Mouse (Mus musculus): ENCODE results near the gene Frmd3. TPM values are rescaled to one million over a fixed set of nuclear protein-coding genes. Genes with fewer than 3 reads are reported as not detected.

Frmd3 gene
- polyA plus RNA-seq, 1 experiment from 2014 or later, result 6.5 TPM

- Histone ChIP-seq H3K9ac (ENCODE audit: low read depth, low read length) (no peak overlapping the region), H3K4me3 (ENCODE audit: low read depth, low read length) (no peak overlapping the region), H3K4me1 (ENCODE audit: control insufficient read depth, insufficient read depth, low read length) (no peaks in the 10 kb centered on the region), H3K36me3 (ENCODE audit: control insufficient read depth, insufficient read depth, low read length) (no peaks in the 10 kb centered on the region), H3K27ac (replicated peaks; ENCODE audit: low read depth, low read length) (no peak overlapping the region), H3K27me3 (replicated peaks; ENCODE audit: control insufficient read depth, insufficient read depth, low read length) (no peaks in the 10 kb centered on the region), H3K4me2 (ENCODE audit: low read depth, low read length) (no peak overlapping the region), H3K9me3 (ENCODE audit: control insufficient read depth, low read length) (no peaks in the 10 kb centered on the region)
- ATAC-seq (ENCODE audit: low read depth) (no peak), DNase-seq (ENCODE audit: low spot score) (no peak)
- WGBS, result 91% methylated on average over 3 of the region's 3 CpGs
These were observed 220.3 kb downstream of the Frmd3 start for GRCm38 (mm10) chr4:74233534-74233933.

DNA sequence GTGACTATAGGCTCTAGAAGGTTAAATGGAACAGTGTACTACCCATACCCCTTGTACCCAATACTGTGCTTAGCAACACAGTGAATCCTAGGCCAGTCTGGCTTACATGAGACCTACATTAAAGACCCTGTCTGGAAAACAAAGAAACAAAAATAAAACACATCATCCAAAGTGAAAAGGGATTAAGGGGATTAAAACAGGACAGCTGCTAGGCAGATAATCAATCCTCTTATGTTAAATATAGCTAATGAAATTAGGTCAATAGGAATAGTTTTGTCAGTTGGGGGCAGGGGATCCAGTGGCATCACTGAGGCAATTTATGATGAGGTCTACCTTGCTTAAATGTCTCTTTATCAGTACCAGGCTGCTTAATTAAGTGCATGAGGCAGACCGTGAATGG lies 228.9 kb downstream of the Frmd3 start, which contains the start of gene Kdm4c:
Kdm4c (plus strand) TSS at position 322 of the 400 bp plus-strand sequence.
- Histone ChIP-seq H3K4me2 (ENCODE audit: low read depth, low read length) (no peak within 1 kb of the TSS), H3K4me1 (ENCODE audit: control insufficient read depth, insufficient read depth, low read length) (no peaks in the 10 kb centered on the region), H3K4me3 (ENCODE audit: low read depth, low read length) (no peak within 1 kb of the TSS), H3K9ac (ENCODE audit: low read depth, low read length) (no peak within 1 kb of the TSS), H3K9me3 (ENCODE audit: control insufficient read depth, low read length) (no peaks in the 10 kb centered on the region), H3K27me3 (replicated peaks; ENCODE audit: control insufficient read depth, insufficient read depth, low read length) (no peaks in the 10 kb centered on the region), H3K27ac (replicated peaks; ENCODE audit: low read depth, low read length) (no peak within 1 kb of the TSS), H3K36me3 (ENCODE audit: control insufficient read depth, insufficient read depth, low read length) (no peaks in the 10 kb centered on the region)
- DNase-seq (ENCODE audit: low spot score) (no peak), ATAC-seq (ENCODE audit: low read depth) (no peak)
- 86% methylated on average over 1 of the region's 1 CpGs for WGBS

Other genes starting within 250 kb of the Frmd3 start
- gene Rasef, start 222.4 kb upstream of the Frmd3 start, polyA plus RNA-seq (2014; fragmentation: Nextera tagmentation; extraction: Ambion mirVana), result 2.0 and 3.8 TPM in 2 replicates
- not detected in 2 replicates for gene Gm11758, start 137.2 kb upstream of the Frmd3 start, polyA plus RNA-seq (2014; fragmentation: Nextera tagmentation; extraction: Ambion mirVana)
- gene Gm11757, start 122.3 kb upstream of the Frmd3 start, polyA plus RNA-seq (2014; fragmentation: Nextera tagmentation; extraction: Ambion mirVana), result not detected in 2 replicates
- gene Gm13871, start 107.5 kb upstream of the Frmd3 start, polyA plus RNA-seq (2014; fragmentation: Nextera tagmentation; extraction: Ambion mirVana), result not detected in 2 replicates
- gene Gm11756, start 92.7 kb upstream of the Frmd3 start, polyA plus RNA-seq (2014; fragmentation: Nextera tagmentation; extraction: Ambion mirVana), result not detected in 2 replicates
- 14.9 and 25.9 TPM in 2 replicates for gene 2310002L09Rik, start 62.6 kb upstream of the Frmd3 start, polyA plus RNA-seq (2014; fragmentation: Nextera tagmentation; extraction: Ambion mirVana)
- 14.5 and 16.7 TPM in 2 replicates for gene Kdm4c, start 229.1 kb downstream of the Frmd3 start, polyA plus RNA-seq (2014; fragmentation: Nextera tagmentation; extraction: Ambion mirVana)

All from embryonic facial prominence, embryonic 14.5 days (tissue).